Mouse (Mus musculus): ENCODE data around the gene Gk2. TPM values are rescaled to one million over a fixed set of nuclear protein-coding genes. Genes with fewer than 3 reads are reported as not detected.

Gene Gk2
- polyA plus RNA-seq, 1 experiment: not detected

- TF ChIP-seq POLR2A (IDR thresholded peaks at IDR 0.05; ENCODE audit: borderline replicate concordance, control insufficient read depth, low read depth, low read length) (no peak), CTCF (IDR thresholded peaks at IDR 0.05; ENCODE audit: control insufficient read depth, insufficient read depth, low read length) (no peak)
- Histone ChIP-seq H3K27ac (ENCODE audit: control insufficient read depth, insufficient read depth, low read depth, low read length, poor library complexity) (no peak overlapping the region), H3K4me1 (ENCODE audit: control insufficient read depth, insufficient read depth, low read length) (no peaks in the 10 kb centered on the region; the same call in 1 of the 2 replicates), H3K4me3 (replicated peaks; ENCODE audit: control insufficient read depth, low read depth, low read length) (no peak overlapping the region)
- WGBS: 85% methylated on average over 3 of the region's 3 CpGs
These were observed 43.1 kb downstream of the Gk2 start for GRCm38 (mm10) chr5:97413716-97414115.

GRCm38 (mm10) chr5:97410190-97410589 is 46.6 kb downstream of the Gk2 start:
- H3K27ac ChIP-seq (ENCODE audit: control insufficient read depth, insufficient read depth, low read depth, low read length, poor library complexity): no peak overlapping the region
- no peak overlapping the region for H3K4me3 ChIP-seq (replicated peaks; ENCODE audit: control insufficient read depth, low read depth, low read length)
- H3K4me1 ChIP-seq (ENCODE audit: control insufficient read depth, insufficient read depth, low read length): no peaks in the 10 kb centered on the region
- 89% methylated on average over 6 of the region's 6 CpGs for WGBS
- no peak for TF ChIP-seq POLR2A (IDR thresholded peaks at IDR 0.05; ENCODE audit: borderline replicate concordance, control insufficient read depth, low read depth, low read length)
- no peak for TF ChIP-seq CTCF (IDR thresholded peaks at IDR 0.05; ENCODE audit: control insufficient read depth, insufficient read depth, low read length)

GRCm38 (mm10) chr5:97409234-97409704 is 47.6 kb downstream of the Gk2 start:
- Histone ChIP-seq H3K27ac (ENCODE audit: control insufficient read depth, insufficient read depth, low read depth, low read length, poor library complexity) (no peak overlapping the region), H3K4me1 (ENCODE audit: control insufficient read depth, insufficient read depth, low read length) (no peaks in the 10 kb centered on the region), H3K4me3 (replicated peaks; ENCODE audit: control insufficient read depth, low read depth, low read length) (no peak overlapping the region)
- no peak for TF ChIP-seq POLR2A (IDR thresholded peaks at IDR 0.05; ENCODE audit: borderline replicate concordance, control insufficient read depth, low read depth, low read length)
- TF ChIP-seq CTCF (IDR thresholded peaks at IDR 0.05; ENCODE audit: control insufficient read depth, insufficient read depth, low read length): no peak
- WGBS: 73% methylated on average over 4 of the region's 4 CpGs

Other genes starting within 250 kb of the Gk2 start
- not detected in 2 replicates for gene Naa11, start 64.6 kb downstream of the Gk2 start, polyA plus RNA-seq (2011; ENCODE audit: insufficient read depth, insufficient read length, low replicate concordance, missing spikeins)